Mouse (Mus musculus): ENCODE measurements around the gene Chst3. TPM values are rescaled to one million over a fixed set of nuclear protein-coding genes. Genes with fewer than 3 reads are reported as not detected.
"Not testable (repeated sequence)": the region's sequence is repeated elsewhere in the genome, so short reads cannot be mapped to it uniquely, and the experiment has no call there.

The Chst3 gene
- total RNA-seq, 2 experiments from 2014 or later = 1.2 to 1.4 TPM

- intact Hi-C loops (cut with DNase I) = no loop called here
These were observed 50.8 kb downstream of the Chst3 start for GRCm38 (mm10) chr10:60168306-60168705.

DNA sequence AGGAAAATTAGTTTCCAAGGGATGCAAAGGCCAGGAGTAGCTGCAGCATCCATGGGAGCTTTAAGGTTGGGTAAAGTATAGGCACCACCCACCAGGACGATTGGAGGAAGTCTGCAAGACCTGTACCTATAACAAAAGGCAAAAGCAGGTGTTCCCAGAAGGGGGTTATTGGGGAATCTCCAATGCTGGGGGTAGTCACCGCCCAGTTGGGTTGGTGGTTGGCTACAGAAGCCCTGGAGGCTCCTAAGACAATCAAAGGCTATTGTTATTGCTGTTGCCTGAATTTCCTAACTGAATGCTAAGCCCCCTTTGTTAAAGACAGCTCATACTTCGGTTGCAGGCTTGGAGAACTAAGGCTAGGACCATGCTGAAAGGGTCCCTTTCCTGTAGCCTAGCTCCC is 53.0 kb downstream of the Chst3 start:
- intact Hi-C loops (cut with DNase I) = no loop called here

More at GRCm38 (mm10) chr10:60168306-60168705, 50.8 kb downstream of the Chst3 start:
- no peak for DNase-seq

DNA sequence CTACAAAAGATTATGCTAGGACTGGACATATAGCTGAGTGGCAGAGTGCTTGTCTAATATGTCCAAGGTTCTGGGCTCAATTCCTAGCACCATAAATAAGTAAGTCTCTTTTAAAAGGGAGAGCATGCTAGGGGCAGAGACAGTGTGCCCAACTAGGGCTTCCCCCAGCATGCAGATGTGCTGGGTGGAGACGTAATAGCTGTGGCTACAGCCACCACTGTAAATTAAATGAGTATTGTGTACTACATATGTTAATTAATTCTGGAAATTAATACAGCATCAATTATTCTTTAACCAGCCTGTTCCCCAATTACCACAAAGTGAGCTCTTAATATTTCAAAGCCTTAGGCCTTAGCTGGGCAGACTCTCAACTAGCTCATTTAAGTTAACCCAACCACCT is 54.2 kb downstream of the Chst3 start:
- DNase-seq = no peak
- intact Hi-C loops (cut with DNase I) = no loop called here

More for the DNA sequence above, 53.0 kb downstream of the Chst3 start:
- DNase-seq = no peak

DNA sequence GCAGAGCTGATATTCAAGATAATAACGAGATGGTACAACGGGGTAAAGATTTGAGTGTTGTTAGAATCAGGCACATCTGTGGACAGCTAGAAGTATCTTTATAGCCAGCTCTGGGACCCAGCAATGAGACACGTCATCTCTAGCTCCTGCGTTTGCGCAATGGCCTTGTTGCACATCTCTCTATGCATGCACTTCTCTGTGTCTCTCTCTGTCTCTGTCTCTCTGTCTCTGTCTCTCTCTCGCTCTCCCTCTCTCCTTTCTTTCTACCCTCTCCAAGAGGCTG is 56.1 kb downstream of the Chst3 start:
- intact Hi-C loops (cut with DNase I) = no loop called here
- no peak for DNase-seq

DNA sequence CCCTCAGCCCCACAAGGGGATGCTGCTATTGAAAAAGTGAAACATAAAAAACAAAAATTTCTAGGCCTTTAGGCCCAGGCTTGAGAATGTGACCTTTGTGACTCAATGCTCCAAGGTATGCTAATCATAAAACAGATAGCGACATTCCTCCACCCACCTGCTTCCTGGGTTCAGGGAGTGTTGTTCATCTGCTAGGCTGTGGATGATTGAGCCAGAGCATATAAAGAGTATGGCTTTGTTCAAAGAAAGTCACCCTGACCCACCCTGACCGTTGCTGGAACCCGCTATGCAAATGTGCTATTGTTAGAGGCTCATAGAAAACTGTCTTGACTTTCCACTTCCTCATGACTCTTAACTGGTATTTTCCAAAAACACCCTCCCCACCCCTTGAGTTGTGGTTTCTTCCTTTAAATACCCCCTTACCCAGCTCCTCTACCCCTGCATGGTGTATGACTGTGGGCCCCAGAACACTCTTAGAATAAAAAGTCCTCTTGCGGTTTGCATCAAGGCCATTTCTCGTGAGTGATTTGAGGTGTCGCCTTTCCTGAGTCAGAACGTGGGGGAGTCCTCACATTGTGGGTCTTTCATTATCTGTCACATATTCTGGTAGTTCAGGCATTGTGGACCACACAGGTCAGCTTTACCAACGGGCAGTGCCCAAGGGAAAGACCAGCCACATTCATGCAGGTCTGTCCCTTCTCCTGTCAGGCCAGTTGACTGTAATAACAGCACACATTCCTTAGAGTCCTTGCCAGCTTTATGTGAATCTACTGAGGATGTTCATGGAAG is 56.7 kb downstream of the Chst3 start:
- DNase-seq; intact Hi-C loops (cut with DNase I): not testable (repeated sequence)

DNA sequence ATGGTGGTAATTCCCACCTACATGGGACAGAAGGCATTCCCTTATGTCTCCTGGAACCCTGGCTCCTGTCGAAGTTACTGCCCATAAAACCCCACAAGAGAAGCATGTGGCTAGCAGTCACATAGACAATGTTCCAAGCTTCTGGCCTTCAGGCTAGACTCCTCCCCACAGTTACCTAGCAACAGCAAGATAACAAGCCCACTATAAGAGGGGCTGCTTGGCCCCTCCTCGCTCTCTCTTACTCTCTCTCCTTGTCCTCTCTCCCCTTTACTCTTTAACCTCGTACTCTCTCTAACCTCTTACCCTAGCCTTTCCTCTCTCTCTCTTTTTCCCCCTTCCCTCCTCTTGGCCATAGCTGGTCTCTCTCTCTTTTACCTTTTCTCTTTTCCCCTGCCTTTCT is 57.7 kb downstream of the Chst3 start:
- DNase-seq; intact Hi-C loops (cut with DNase I): not testable (repeated sequence)

GRCm38 (mm10) chr10:60158144-60158543 is 60.9 kb downstream of the Chst3 start:
- DNase-seq = no peak
- intact Hi-C loops (cut with DNase I) = no loop called here

DNA sequence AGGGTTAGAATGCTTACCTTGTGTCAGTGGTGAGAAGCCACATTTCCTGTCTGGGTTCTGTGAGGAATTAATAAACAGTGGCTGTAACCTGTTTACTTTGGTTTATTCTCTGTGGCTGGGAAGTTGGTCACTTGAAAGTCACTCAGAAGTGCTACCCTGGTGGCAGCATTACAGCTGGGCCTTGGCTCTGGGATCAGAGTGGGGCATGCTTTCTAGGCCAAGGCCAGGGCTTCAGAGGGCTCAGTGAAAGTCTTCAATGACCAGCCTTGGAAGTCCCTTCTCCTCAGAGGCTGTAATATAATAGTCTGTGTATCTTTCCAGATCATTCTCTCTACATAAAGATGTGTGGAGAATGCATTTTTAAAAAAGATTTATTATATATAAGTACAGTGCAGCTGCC is 63.0 kb downstream of the Chst3 start:
- intact Hi-C loops (cut with DNase I) = no loop called here

DNA sequence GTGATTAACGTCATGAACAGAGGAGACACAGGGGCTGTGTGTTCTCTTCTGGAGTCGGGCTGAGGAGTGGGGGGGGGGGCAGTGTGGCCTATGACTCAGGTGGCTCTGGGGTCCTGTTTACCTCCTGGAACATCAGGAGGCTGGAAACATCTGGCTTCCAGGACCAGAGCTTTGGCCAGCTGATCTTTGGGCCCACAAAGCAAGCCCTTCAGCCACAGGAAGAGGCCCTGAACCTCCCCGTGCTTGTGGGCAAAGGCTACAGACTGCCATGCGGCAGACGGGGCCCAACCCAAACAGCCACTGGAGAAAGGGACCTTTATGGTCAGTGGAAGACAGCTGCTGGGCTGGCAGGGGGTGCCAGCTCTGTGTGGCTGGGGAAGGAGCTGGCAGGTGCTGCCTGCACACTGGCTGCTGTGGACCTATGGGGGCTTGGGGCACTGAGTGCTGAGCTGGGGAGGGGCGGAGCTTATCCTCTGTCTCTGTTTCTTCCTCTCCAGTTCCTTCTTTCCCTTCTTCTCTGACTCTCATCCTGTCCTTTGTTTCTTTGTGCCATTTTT is 67.9 kb downstream of the Chst3 start:
- DNase-seq = no peak
- intact Hi-C loops (cut with DNase I) = no loop called here

More for the DNA sequence above, 63.0 kb downstream of the Chst3 start:
- DNase-seq = no peak

GRCm38 (mm10) chr10:60148087-60148486 is 71.0 kb downstream of the Chst3 start:
- intact Hi-C loops (cut with DNase I) = loop anchor here (2.0 to 5.0 kb wide), 4 partner anchors 43 to 256 kb away; no protein-coding TSS in a partner anchor
- peak; percentile 83 to 87 for DNase-seq

GRCm38 (mm10) chr10:60147510-60148047 is 71.5 kb downstream of the Chst3 start:
- not testable (repeated sequence) for DNase-seq
- intact Hi-C loops (cut with DNase I) = loop anchor here (2.0 to 5.0 kb wide), 4 partner anchors 43 to 255 kb away; no protein-coding TSS in a partner anchor

GRCm38 (mm10) chr10:60141656-60142160 is 77.4 kb downstream of the Chst3 start:
- intact Hi-C loops (cut with DNase I) = no loop called here
- DNase-seq = no peak

DNA sequence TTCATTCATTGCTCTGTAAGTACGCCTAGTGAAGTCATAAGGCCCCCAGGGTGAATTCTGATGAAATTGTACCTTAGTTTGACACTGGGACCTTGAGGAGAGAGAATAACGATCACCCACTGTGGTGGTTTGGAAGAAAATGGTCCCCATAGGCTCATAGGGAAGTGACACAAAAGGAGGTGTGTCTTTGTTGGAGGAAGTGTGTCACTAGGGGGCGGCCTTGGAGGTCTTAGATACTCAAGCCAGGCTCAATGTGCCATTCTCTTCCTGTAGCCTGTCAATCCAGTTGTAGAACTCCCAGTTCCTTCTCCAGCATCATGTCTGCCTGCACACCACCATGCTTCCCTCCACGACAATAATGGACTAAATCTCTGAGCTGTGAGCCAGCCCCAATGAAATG is 78.3 kb downstream of the Chst3 start:
- intact Hi-C loops (cut with DNase I) = no loop called here

DNA sequence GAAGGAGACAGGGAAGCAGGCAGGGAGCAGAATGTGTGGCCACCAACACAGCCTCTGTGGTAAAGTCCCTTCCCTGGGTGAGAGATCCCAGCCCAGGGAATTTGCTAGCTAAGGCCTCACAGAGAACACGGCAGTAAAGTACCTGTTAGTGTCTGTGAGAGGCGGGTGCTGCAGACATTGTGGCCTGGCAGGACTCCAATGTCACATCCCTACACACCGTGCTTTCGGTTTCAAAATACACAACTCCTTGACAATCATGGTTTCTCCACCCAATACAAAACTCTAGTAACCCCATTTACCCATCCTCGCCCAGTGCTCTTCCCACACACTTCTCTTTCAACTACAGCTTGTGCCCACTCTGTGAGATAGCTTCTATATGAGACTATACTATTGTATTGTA is 80.4 kb downstream of the Chst3 start:
- DNase-seq = no peak
- intact Hi-C loops (cut with DNase I) = no loop called here

More for the DNA sequence above, 78.3 kb downstream of the Chst3 start:
- DNase-seq = no peak

- intact Hi-C loops (cut with DNase I) = no loop called here
- DNase-seq = no peak
These were observed 82.1 kb downstream of the Chst3 start for GRCm38 (mm10) chr10:60136935-60137334.

DNA sequence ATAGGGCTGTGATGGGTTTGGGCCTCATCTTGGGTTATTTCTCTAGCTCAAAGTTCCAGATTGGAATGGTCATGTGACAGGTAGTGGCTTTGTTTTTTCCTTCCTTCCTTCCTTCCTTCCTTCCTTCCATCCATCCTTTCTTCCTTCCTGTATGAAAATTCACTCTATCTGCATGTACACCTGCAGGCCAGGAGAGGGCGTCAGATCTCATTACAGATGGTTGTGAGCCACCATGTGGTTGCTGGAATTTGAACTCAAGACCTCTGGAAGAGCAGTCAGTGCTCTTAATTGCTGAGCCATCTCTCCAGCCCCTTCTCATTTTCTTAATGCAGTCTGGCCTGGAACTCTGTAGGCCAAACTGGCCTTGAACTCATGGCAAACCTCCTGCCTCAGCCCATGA is 83.0 kb downstream of the Chst3 start:
- DNase-seq; intact Hi-C loops (cut with DNase I): not testable (repeated sequence)

DNA sequence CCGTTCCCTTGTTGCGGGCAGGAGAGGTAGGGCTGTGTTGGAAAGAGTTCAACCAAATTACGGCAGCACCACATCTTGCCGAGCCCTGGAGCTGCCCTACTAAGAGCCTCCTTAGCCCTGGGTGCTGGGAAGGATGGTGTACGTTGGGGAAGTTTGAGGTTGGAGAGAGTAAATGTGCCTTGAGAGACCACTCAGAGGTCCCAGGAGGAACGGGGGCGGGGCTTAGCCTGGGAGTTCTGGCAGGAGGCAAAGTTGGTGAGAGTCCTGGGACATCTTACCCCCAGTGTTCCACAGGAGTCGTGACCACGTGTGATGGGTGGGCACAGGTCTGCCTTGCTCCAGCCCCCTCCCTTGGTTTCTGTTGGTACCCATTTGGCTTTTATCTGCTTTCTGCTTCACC is 84.9 kb downstream of the Chst3 start:
- intact Hi-C loops (cut with DNase I) = no loop called here
- no peak for DNase-seq

DNA sequence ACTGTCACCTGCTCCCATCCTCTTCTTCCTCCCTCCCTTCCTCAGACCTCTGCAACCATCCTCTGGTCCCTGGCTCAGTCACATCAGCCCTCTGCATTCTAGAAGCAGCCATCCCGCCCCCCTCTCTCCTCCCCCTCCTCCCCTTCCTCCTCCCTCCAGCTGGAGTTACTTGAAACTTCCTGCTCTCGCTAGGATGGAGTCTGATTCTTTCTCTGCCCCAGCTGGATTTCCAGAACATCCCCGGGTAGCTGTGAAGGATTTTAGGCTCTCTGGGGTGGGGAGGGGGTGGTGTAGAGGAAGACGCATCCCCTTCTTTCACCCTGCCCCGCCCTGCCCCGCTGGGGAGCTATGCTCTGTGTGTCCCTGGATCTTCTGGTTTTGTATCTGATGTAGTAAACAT is 85.6 kb downstream of the Chst3 start:
- DNase-seq = no peak
- intact Hi-C loops (cut with DNase I) = no loop called here

Measured in heart, postnatal 14 days (tissue).